Mouse (Mus musculus) cerebellum, adult (tissue): ENCODE data around the gene Tns2.
A peak's percentile ranks its signal among the peaks of the same experiment; 100 is the strongest.

ENCODE experiments used
- ATAC-seq: cut with Nextera tagmentation; 2 replicates; pipeline ENCODE4 v1.9.2; 2017; ENCODE audit warnings: mild to moderate bottlenecking, moderate library complexity, mixed read lengths; ENCODE audit not compliant: insufficient number of reproducible peaks, low FRiP score, low TSS enrichment

Gene Tns2

DNA sequence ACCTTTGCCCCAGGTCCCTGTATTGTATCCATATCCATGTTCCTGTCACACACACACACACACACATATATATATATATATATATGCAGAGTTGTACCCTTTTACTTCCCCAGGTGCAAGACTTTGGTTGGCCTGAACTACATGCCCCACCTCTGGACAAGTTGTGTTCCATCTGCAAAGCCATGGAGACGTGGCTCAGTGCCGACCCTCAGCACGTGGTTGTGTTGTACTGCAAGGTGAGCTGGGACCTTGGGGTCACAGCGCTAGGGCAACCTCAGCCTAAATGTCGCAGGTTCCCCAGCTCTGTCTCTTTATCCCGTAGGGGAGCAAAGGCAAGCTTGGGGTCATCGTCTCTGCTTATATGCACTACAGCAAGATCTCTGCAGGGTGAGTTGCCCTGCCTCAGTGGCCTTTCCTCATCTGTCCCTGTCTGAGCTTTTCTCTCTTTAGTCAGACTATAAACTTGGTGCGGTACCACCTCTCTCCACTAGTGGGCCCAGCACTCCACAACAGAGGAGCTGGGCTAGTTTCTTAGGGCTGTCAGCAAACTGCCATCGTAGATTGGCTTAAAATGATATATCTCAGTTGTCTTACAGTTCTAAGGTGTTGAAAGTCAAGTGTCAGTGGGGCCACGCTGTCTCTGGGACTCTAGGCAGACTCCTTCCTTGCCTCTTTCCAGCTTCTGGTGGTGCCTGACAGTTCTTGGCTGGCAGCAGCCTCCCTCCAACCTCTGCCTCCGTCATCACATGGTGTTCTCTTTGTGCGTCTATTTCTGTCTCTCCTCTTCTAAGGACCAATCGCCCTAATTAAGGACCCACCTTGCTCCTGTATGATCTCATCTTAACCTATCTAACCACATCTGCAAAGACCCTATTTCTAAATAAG is 7.7 kb downstream of the Tns2 start:
- ATAC-seq = no peak; the same call in 1 of the 2 replicates

DNA sequence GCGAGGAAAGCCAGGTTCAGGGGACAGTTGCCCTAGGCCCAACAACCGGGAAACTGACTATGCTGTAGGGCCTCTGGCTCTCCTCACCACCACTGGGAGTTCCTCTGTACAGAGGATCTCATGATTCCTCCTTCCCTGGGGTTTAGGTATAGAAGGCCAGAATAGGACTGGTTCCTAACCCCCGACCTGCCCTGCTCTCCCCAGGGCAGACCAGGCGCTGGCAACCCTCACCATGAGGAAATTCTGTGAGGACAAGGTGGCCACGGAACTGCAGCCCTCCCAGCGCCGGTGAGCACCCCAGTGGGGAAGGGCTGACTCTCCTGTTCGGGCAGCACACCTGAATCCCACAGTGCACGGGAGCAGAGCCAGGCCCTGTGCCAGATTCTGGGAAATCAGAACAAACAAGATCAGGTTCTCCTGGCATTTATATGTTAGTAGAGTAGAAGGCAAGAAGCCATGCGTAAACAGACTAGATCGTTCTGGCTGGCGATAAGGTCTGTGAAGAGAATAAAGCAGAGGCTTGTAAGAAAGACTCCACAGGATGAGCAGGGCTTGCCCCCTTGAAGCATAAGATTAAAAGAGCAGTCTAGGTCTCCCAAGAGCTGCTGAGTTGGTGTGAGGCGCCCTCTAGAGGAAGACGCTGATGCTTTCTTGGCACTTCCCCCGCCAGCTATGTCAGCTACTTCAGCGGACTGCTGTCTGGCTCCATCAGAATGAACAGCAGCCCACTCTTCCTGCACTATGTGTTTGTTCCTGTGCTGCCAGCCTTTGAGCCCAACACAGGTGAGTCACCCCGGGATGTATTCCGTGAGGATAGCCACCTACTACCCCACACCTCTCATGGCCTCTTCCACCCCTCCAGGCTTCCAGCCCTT is 8.7 kb downstream of the Tns2 start:
- ATAC-seq = 0 out of 2 replicates have a peak, but pooled peaks have one; percentile 34

GRCm38 (mm10) chr15:102110271-102110670 is 10.1 kb downstream of the Tns2 start:
- no peak for ATAC-seq

DNA sequence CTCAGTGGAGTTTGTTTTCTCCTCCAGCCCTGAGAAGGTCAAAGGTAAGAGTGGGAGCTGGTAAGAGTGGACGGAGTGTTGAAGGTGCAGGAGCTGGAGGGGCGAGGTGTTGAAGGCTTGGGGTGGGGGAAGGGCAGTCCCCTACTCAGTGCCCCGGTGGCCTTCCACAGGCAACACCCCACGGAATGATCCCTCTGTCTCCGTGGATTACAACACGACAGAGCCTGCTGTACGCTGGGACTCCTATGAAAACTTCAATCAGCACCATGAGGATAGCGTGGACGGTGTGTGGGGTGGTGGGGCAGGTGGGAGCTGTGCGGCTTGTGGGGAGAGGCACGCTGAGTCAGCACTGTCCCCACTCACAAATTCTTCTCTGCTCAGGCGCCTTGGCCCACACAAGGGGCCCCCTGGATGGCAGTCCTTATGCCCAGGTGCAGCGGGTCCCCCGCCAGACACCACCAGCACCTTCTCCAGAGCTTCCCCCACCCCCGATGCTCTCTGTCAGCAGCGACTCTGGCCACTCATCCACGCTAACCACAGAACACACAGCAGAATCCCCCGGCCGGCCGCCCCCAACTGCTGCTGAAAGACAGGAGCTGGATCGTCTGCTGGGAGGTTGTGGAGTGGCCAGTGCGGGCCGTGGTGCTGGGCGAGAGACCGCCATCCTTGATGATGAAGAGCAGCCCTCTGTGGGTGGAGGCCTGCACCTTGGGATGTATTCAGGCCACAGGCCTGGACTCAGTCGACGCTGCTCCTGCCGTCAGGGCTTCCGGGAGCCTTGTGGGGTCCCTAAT is 10.7 kb downstream of the Tns2 start:
- ATAC-seq = no peak

DNA sequence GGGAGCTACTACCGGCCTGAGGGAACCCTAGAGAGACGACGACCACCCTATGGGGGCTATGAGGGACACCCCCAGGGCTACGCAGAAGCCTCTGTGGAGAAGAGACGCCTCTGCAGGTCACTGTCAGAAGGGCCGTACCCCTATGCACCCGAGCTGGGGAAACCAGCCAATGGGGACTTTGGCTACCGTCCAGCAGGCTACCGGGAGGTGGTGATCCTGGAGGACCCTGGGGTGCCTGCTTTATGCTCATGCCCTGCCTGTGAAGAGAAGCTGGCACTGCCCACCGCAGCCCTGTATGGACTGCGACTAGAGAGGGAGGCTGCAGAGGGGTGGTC is 11.2 kb downstream of the Tns2 start:
- ATAC-seq = no peak

DNA sequence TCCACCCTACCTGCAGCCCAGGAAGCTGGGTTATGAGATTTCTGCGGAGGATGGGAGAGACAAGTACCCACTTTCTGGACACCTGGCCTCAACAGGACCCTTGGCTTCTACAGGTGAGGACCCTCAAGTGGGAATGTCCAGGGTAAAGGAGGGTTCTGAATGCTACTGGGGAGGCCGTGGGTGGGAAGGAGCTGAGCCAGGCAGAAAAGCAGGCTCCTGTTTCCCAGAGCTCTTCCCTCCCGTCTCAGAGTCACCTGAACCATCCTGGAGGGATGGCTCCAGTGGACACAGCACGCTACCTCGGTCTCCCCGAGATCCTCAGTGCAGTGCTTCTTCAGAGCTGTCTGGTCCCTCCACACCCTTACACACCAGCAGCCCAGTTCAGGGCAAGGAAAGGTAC is 12.0 kb downstream of the Tns2 start:
- no peak for ATAC-seq

DNA sequence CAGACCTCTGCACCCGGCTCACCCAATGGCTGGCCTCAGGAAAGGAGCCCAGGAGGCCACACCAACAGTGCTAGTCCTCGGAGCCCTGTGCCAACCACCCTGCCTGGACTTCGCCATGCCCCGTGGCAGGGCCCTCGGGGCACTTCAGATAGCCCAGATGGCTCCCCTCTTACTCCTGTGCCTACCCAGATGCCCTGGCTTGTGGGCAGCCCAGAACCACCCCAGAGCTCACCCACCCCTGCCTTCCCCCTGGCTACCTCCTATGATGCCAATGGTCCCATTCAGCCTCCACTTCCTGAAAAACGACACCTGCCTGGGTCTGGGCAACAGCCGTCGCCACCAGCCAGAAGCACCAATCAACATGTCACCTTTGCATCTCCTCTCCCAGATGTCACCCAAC is 12.6 kb downstream of the Tns2 start:
- ATAC-seq = no peak

DNA sequence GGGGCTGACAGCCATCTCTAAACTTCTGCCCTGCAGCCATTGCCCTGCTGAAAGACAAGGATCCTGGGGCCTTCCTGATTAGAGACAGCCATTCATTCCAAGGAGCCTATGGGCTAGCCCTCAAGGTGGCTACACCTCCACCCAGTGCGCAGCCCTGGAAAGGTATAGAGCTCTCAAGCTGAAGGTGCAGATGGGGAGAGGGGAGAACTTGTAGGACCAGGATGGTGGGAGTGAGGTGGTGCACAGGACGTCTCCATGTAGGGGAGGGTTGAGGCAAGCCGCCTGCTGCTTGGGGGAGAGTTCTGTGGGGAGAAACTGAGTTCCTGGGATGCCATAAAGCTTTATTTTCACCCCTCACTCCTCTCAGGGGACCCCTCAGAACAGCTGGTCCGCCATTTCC is 13.5 kb downstream of the Tns2 start:
- ATAC-seq = no peak

DNA sequence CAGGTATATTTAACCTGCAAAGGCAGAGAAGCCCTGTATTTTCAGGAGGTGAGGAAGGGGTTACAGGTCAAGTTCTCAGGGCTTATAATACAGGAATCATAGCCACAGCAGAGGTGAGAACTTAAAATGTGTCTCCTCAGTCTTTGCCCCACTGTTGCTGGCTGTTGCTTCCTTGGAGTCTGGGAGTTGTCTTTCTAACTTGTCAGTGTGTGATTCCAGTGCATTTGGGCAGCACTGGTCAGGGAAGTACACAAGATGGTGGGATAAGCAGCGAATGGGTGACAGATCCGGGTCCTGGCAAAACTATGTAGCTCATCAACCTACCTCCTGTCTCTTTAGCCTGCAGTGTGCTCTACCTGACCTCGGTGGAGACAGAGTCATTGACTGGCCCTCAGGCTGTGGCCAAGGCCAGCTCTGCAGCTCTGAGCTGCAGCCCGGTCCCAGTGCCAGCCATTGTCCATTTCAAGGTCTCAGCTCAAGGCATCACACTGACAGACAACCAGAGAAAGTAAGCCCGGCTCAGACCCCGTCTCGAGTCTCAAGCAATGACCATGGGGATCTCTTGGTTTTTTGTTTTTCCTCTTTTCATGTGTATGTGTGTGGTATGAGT is 14.5 kb downstream of the Tns2 start:
- ATAC-seq = no peak

DNA sequence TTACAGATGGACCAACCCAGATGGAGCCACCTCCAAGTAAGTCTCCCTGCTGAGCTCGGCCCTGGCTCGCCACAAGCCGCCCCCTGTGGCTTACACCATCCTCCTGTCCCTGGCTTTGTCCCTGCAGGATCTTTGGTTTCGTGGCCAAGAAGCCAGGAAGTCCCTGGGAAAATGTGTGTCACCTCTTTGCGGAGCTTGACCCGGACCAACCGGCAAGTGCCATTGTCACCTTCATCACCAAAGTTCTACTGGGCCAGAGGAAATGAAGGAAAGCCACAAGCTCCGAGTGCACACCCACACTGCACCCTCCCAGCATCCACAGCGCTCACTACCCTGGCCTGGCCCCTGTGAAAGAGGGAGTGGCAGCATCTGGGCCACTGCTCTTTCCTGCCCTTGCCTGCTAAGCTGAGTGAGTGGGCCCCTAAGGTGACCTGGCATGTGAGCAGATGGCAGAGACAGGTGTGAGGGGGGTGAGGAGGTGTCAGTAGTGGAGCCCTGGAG is 15.6 kb downstream of the Tns2 start:
- no peak for ATAC-seq

GRCm38 (mm10) chr15:102116753-102117415 is 16.7 kb downstream of the Tns2 start:
- ATAC-seq = no peak

- ATAC-seq = no peak
Observed at GRCm38 (mm10) chr15:102117461-102118443, 17.5 kb downstream of the Tns2 start.

GRCm38 (mm10) chr15:102118591-102118990 is 18.4 kb downstream of the Tns2 start:
- ATAC-seq = no peak

DNA sequence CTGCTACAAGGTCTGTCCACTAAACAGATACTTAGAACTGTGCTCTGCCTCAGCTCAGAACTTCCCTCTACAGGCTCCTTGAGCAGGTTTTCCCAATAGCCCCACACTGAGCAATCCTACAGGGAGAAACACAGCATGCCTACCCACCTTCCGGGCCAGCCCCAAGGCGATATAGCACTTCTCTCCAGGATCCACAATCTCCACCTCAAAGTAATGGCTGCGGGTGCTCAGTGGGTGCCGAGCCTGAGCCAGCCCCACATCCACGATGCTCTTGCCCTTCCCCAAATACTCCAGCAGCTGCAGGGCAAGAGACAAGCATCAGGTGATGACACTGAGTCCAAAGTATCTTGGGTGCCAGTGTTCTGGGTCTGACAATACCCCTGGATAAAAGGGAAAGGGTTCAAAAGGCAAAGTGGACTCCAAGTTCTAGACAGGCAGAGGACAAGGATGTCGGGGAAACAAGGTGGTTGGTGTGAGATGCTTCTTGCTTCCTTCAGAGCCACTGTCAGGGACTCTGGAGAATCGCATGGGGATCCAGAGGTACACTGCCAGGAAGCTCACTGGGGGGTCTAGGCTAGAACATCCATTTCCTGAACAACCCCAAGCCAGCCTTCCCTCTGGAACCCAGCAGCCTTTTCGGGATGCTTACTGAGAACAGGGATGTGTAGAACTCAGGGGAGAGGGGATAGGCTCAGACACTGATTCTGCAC is 19.1 kb downstream of the Tns2 start:
- no peak for ATAC-seq

- ATAC-seq = peak; percentile 88
Observed at GRCm38 (mm10) chr15:102119831-102120170, 19.6 kb downstream of the Tns2 start.

- no peak for ATAC-seq
Observed at GRCm38 (mm10) chr15:102120530-102120929, 20.3 kb downstream of the Tns2 start.

GRCm38 (mm10) chr15:102126303-102126702 is 26.1 kb downstream of the Tns2 start:
- peak; percentile 20; the same call in 1 of the 2 replicates for ATAC-seq

GRCm38 (mm10) chr15:102133314-102133713 is 33.1 kb downstream of the Tns2 start:
- no peak for ATAC-seq
